Mouse (Mus musculus) heart, postnatal 0 days (tissue): ENCODE results near the gene Eif4e2.

Experiments
- CTCF ChIP-seq: IDR thresholded peaks from 2 replicates; pipeline ENCODE4 v1.5.1; 2016; ENCODE audit warnings: antibody characterized with exemption, control low read depth, low read depth
- EP300 ChIP-seq: IDR thresholded peaks from 2 replicates; pipeline ENCODE4 v1.6.1; 2016; ENCODE audit warnings: antibody characterized with exemption, low read depth

- TF ChIP-seq CTCF (no peak), EP300 (no peak)
These were observed 15.3 kb upstream of the Eif4e2 start for GRCm38 (mm10) chr1:87198119-87199065.
